In genomic region chr3:121389860-121390530, GRCm38 (mm10) we compare ENCODE assay signal across 8 mouse cellular contexts. TPM values are rescaled to one million over a fixed set of nuclear protein-coding genes. Genes with fewer than 3 reads are reported as not detected.
DNase-seq lines count a peak whose midpoint lies in the region; ATAC-seq and TF ChIP-seq lines count a peak whose summit lies in the region.

No protein-coding gene starts in this region.

- ATAC-seq in heart, embryonic 11.5 days (replicated peaks; ENCODE audit: insufficient number of reproducible peaks, low FRiP score, low TSS enrichment) = no peak
- peak; percentile 58 for ATAC-seq in kidney, embryonic 16.5 days (ENCODE audit: low FRiP score, low TSS enrichment)
- peak; percentile 78 for ATAC-seq in midbrain, embryonic 14.5 days (ENCODE audit: low FRiP score, low TSS enrichment)
- no peak for ATAC-seq in CD4-positive, CD25-positive, alpha-beta regulatory T cell, adult 4 months

- TF ChIP-seq POLR2A in brain, embryonic 14.5 days (IDR thresholded peaks at IDR 0.05; ENCODE audit: borderline replicate concordance, extremely low read depth, insufficient read depth, insufficient read length, poor library complexity, severe bottlenecking) = no peak

- H3K9ac ChIP-seq in heart, embryonic 11.5 days (ENCODE audit: low read depth, low read length) = no peak overlapping the region
- H3K9ac ChIP-seq in kidney, embryonic 16.5 days (replicated peaks; ENCODE audit: low read length) = 0 out of 2 replicates have a peak overlapping the region, but pooled peaks have one; percentile 11
- no peak overlapping the region for H3K9ac ChIP-seq in midbrain, embryonic 14.5 days (replicated peaks; ENCODE audit: low read length)

- no peaks in the 10 kb centered on the region for H3K9me3 ChIP-seq in heart, embryonic 11.5 days (replicated peaks; ENCODE audit: control insufficient read depth, low read length)
- no peaks in the 10 kb centered on the region for H3K9me3 ChIP-seq in kidney, embryonic 16.5 days (ENCODE audit: low read length)
- no peaks in the 10 kb centered on the region for H3K9me3 ChIP-seq in midbrain, embryonic 14.5 days (ENCODE audit: control insufficient read depth, low read length)

- peak; percentile 34 for DNase-seq in gastrocnemius, postnatal 14 days
- DNase-seq in gastrocnemius, adult 8-10 months (ENCODE audit: low spot score in 2 of 2) = no peak
- DNase-seq in brain, embryonic 14.5 days (ENCODE audit: low read depth) = peak; percentile 88
- DNase-seq in midbrain, embryonic 14.5 days = peak; percentile 85
- DNase-seq in thymus, adult 18-20 months = no peak

- H3K36me3 ChIP-seq in heart, embryonic 11.5 days (ENCODE audit: control insufficient read depth, insufficient read depth, low read length) = no peaks in the 10 kb centered on the region
- no peaks in the 10 kb centered on the region for H3K36me3 ChIP-seq in kidney, embryonic 16.5 days (ENCODE audit: insufficient read depth, low read length)
- H3K36me3 ChIP-seq in midbrain, embryonic 14.5 days (ENCODE audit: control insufficient read depth, insufficient read depth, low read length) = no peaks in the 10 kb centered on the region

- H3K4me1 ChIP-seq in heart, embryonic 11.5 days (ENCODE audit: control insufficient read depth, insufficient read depth, low read length) = peaks cover 9% of the 10 kb centered on the region
- peaks cover 27% of the 10 kb centered on the region for H3K4me1 ChIP-seq in kidney, embryonic 16.5 days (ENCODE audit: insufficient read depth, low read length)
- peaks cover 12% of the 10 kb centered on the region for H3K4me1 ChIP-seq in midbrain, embryonic 14.5 days (ENCODE audit: control insufficient read depth, insufficient read depth, low read length)

- no peaks in the 10 kb centered on the region for H3K27me3 ChIP-seq in heart, embryonic 11.5 days (ENCODE audit: control insufficient read depth, insufficient read depth, low read length)
- no peaks in the 10 kb centered on the region for H3K27me3 ChIP-seq in kidney, embryonic 16.5 days (ENCODE audit: insufficient read depth, low read length)
- no peaks in the 10 kb centered on the region for H3K27me3 ChIP-seq in midbrain, embryonic 14.5 days (ENCODE audit: control insufficient read depth, insufficient read depth, low read length)

- 34% methylated on average over 17 of the region's 17 CpGs for WGBS in heart, embryonic 11.5 days (ENCODE audit: insufficient replicate concordance)
- 7% methylated on average over 17 of the region's 17 CpGs for WGBS in kidney, embryonic 16.5 days
- WGBS in midbrain, embryonic 14.5 days = 13% methylated on average over 17 of the region's 17 CpGs

- intact Hi-C loops in gastrocnemius, postnatal 14 days (cut with DNase I; ENCODE audit: low total_unique reads) = no loop called here

- no peak for TF ChIP-seq CTCF in brain, embryonic 14.5 days (IDR thresholded peaks at IDR 0.05; ENCODE audit: borderline replicate concordance, extremely low read depth, insufficient read depth, insufficient read length)

- H3K4me2 ChIP-seq in heart, embryonic 11.5 days = peak overlapping the region; percentile 41
- peak overlapping the region; percentile 50 for H3K4me2 ChIP-seq in kidney, embryonic 16.5 days (replicated peaks; ENCODE audit: low read depth, low read length)
- peak overlapping the region; percentile 48 for H3K4me2 ChIP-seq in midbrain, embryonic 14.5 days (ENCODE audit: low read length)

- peak overlapping the region; percentile 54; the same call in 1 of the 2 replicates for H3K27ac ChIP-seq in heart, embryonic 11.5 days (ENCODE audit: low read depth, low read length)
- peak overlapping the region; percentile 85 for H3K27ac ChIP-seq in kidney, embryonic 16.5 days (ENCODE audit: low read length)
- peak overlapping the region; percentile 52 for H3K27ac ChIP-seq in midbrain, embryonic 14.5 days (replicated peaks; ENCODE audit: low read depth, low read length)

- no peak overlapping the region for H3K4me3 ChIP-seq in heart, embryonic 11.5 days (ENCODE audit: low read depth, low read length)
- peak overlapping the region; percentile 24; the same call in 1 of the 2 replicates for H3K4me3 ChIP-seq in kidney, embryonic 16.5 days (ENCODE audit: low read length)
- H3K4me3 ChIP-seq in midbrain, embryonic 14.5 days (replicated peaks; ENCODE audit: low read depth, low read length) = 0 out of 2 replicates have a peak overlapping the region, but pooled peaks have one; percentile 2

RNA-seq across cellular contexts. Expression of gene Cnn3, which starts 36.3 kb away (rescaled TPM):
- 10 to 100 TPM; 54.0 to 64.5 TPM for total RNA-seq in gastrocnemius, postnatal 14 days (2021)
- total RNA-seq in gastrocnemius, adult 8-10 months (2022) = 10 to 100 TPM in 3 of 4 experiments, 1 to 10 TPM in 1; 8.6 to 14.3 (median 11.1) TPM
- 412 and 494 TPM in 2 replicates for polyA plus RNA-seq in brain, embryonic 14.5 days (2012; rRNA removed)
- polyA plus RNA-seq in heart, embryonic 11.5 days (2014; fragmentation: Nextera tagmentation; extraction: Ambion mirVana) = 488 and 525 TPM in 2 replicates
- polyA plus RNA-seq in kidney, embryonic 16.5 days (2015; fragmentation: Nextera tagmentation; extraction: Ambion mirVana) = 620 and 668 TPM in 2 replicates
- 417 and 560 TPM in 2 replicates for polyA plus RNA-seq in midbrain, embryonic 14.5 days (2014; fragmentation: Nextera tagmentation; extraction: Ambion mirVana)
- polyA plus RNA-seq in CD4-positive, CD25-positive, alpha-beta regulatory T cell, adult 4 months (2017; shearing (Covaris generic)) = 1 to 10 TPM; 8.8 to 9.7 TPM

Comparison
In these comparisons a context has a peak if more than half of its experiments do, and no peak if none do; other contexts are left out.
1. DNase-seq: peak in gastrocnemius, postnatal 14 days (single experiment), brain, embryonic 14.5 days (single experiment) and midbrain, embryonic 14.5 days (single experiment); none in gastrocnemius, adult 8-10 months (0 of 2) and thymus, adult 18-20 months (0 of 2).
2. ATAC-seq: peak in kidney, embryonic 16.5 days (single experiment) and midbrain, embryonic 14.5 days (single experiment); none in heart, embryonic 11.5 days (single experiment) and CD4-positive, CD25-positive, alpha-beta regulatory T cell, adult 4 months (single experiment).
3. RNA of gene Cnn3, which starts 36.3 kb away (polyA plus RNA-seq): 620 to 668 TPM in kidney, embryonic 16.5 days, 417 to 560 TPM in midbrain, embryonic 14.5 days, 488 to 525 TPM in heart, embryonic 11.5 days and 412 to 494 TPM in brain, embryonic 14.5 days; 8.8 to 9.7 TPM in CD4-positive, CD25-positive, alpha-beta regulatory T cell, adult 4 months; every median in the first group is over 10 times any median in the second.
4. Peak in every context shown above with its lines, with median percentiles within 50 percentile points of each other: H3K27ac ChIP-seq and H3K4me2 ChIP-seq.